Mouse (Mus musculus): Measurements from ENCODE around the gene Acot12. TPM values are rescaled to one million over a fixed set of nuclear protein-coding genes. Genes with fewer than 3 reads are reported as not detected.

Gene Acot12
- not detected for polyA plus RNA-seq (2014; fragmentation: Illumina TruSeq; extraction: RNeasy Lipid Tissue Mini Kit (QIAGEN cat#74804); ENCODE audit: low read depth, low replicate concordance)

DNA sequence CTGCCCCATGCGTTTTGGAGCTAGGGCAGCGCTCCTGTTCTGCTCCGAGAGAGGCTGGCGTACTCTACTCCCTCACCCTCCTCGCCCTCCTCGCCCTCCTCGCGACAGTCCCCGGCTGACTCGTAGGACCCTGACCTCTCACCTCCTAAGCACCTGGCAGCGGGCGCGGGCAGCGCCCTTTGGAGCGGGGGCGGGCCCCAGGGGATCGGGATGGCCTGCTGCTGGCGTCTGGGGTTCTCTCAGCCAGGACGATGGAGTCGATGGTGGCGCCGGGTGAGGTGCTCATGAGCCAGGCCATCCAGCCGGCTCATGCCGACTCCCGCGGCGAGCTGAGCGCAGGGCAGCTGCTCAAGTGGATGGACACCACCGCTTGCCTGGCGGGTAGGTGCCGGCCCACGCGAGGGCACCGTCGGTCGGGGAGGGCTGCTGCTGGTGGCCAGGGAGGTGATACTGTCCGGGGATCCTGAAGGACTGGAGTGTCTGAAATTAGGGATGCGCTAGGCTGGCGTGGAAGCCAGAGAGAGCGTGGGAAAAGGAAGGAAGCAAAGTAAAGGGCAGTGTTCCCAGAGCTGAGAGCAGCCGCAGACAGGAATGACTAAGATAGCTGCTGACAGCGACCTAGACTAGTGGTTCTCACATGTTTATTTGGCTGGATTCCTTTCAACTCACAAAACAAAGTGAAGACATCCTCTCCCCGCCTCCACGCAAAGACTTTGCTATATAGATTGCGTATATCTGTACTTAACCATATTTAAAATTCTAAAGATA, at the start of gene Acot12:
Acot12 (plus strand) TSS at position 233 of the 768 bp plus-strand sequence.

DNA sequence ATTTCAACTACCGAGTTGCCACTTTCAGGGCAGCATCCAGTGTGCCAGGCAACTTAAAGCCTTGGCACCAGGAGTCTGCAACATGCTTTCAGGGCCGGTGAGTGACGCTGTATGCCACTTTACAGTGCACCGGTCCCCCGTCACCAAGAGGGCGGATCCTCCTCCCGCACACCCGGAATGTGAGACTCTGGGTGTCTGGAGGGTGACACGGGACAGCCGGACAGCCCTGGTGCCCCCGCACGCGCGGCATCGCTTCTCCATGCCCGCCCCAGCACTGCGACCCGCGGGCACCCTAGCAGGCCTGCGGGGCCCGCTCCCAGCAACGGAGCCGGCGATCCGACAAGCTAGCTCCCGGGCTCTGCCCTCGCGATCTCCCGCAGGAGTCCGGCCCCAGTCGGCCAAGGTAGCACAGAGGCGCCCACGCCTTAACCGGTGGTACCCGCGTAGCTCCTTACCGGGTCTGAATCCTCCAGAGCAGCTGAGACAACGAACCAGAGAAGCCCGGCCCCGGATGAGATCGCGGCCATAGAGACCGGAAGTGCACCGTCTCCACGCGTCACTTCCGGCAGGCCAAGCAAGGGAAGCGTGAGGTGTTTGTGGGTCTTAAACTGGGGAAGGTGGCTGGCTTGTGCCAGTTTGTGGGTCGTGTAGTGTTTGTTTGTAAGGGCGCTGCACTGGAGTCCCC, 66.0 kb downstream of the Acot12 start, which contains the start of gene Zcchc9:
Zcchc9 (minus strand) TSS at position 551 of the 685 bp plus-strand sequence.

Other genes with a start within 250 kb of the Acot12 start
- gene Zcchc9, start 66.2 kb downstream of the Acot12 start, polyA plus RNA-seq (2014; fragmentation: Illumina TruSeq; extraction: RNeasy Lipid Tissue Mini Kit (QIAGEN cat#74804); ENCODE audit: low read depth, low replicate concordance): 63.6 TPM
- 2.5 TPM for gene Ckmt2, start 135.4 kb downstream of the Acot12 start, polyA plus RNA-seq (2014; fragmentation: Illumina TruSeq; extraction: RNeasy Lipid Tissue Mini Kit (QIAGEN cat#74804); ENCODE audit: low read depth, low replicate concordance)

Measured in sigmoid colon, adult 10 weeks (tissue).